Mouse (Mus musculus) testis, postnatal 10 days (tissue): ENCODE results near the gene Vmn1r47.
"Not testable (repeated sequence)": the region's sequence is repeated elsewhere in the genome, so short reads cannot be mapped to it uniquely, and the experiment has no call there.

Experiments
- DNase-seq: peaks from one replicate; pipeline ENCODE4 v3.0.0; 2021; ENCODE audit warnings: low spot score

The Vmn1r47 gene

DNA sequence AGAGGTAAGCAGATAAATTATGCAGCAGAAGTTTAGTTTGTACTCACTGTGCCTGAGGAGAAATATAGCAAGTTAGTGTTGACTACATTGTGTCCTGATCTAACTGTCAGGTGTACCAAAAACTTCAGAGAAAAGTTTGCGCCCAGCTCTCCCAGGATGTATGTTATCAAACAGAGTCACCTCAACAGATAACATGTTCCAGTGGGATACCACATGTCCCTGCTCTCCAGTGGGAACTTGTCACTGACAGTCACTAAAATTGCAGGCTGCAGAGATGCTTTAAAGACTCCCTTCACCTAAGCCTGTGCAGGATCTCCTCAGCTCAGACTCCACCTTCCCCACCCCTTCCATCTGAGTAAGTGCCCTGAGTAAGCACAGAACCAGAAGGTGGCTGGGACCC, at the start of gene Vmn1r47:
Gene Vmn1r47, plus strand, starts transcription at position 301 of the 400 bp plus-strand sequence.
- DNase-seq, result not testable (repeated sequence)

- no peak for DNase-seq
Observed at GRCm38 (mm10) chr6:89966341-89966740, 49.6 kb upstream of the Vmn1r47 start.

DNA sequence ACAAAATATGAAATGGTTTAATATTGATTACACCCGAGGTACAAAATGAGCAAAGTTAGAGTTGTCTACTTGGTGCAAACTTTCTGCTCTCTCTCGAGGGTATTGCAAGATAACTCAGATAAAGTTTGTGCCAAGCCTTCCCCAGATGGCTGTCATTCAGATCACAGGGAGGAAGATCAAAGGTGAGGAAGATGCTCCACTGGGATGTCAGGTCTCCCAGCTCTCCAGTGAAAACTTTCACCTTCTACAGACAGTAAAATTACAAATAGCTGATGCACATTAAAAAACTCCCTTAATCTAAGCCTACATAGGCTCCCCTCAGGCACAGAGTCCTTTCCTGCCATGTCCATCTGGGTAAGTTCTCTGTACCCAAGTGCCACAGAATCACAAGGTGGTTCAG, 46.9 kb upstream of the Vmn1r47 start, which contains the start of gene Vmn1r46:
Gene Vmn1r46, plus strand, starts transcription at position 301 of the 400 bp plus-strand sequence.
- DNase-seq, result no peak

DNA sequence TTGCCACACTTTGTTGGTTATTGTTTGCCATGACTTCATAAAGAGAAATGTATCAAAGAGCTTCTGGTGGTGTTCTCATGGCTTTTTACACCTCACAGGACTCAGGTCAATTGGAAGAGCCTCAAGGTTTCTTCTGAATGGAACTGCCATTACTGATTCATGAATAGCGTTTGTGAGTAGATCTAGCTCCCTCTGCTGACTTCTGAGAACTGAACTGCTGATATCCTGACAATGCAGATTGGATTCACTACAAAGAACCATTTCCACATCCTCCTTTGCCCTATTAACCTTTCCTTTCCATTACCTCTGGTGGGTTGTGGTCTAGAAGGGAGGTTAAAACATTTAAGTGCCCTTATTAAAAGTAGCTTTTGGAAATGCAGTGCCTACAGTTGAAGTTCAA, 30.0 kb upstream of the Vmn1r47 start:
- no peak for DNase-seq

DNA sequence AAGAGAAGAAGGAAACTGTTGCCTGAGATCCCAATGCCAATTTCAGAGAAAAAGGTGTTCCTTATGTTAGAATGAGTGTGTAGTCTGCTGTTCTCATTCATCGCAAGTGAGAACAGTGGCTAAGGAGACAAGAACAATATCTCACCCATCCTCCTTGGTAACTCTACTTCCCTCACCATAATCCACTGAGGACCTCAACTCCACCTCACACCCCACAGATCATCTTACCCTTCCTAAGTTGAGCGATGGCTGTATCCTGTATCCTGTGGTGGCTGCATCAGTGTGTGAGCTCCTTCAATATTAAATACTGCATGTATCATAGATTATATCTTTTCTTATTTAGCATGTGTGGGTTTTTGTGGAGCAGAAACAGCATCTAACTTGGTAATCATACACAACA, 20.8 kb downstream of the Vmn1r47 start, which contains the start of gene Vmn1r48:
Gene Vmn1r48, minus strand, starts transcription at position 101 of the 400 bp plus-strand sequence.
- DNase-seq, result not testable (repeated sequence)
